Mouse (Mus musculus) liver, embryonic 12.5 days (tissue): ENCODE results near the gene Itga3. TPM values are rescaled to one million over a fixed set of nuclear protein-coding genes. Genes with fewer than 3 reads are reported as not detected.

ENCODE experiments used
- ATAC-seq: fragments of 200-750 bp; cut with Nextera tagmentation; 2 replicates; pipeline ENCODE4 v1.8.0; 2017; ENCODE audit warnings: moderate number of reproducible peaks, mild to moderate bottlenecking, moderate library complexity
- H3K27ac ChIP-seq: fragments of 300-500 bp; sonication (generic); 2 replicates; pipeline ENCODE4 v1.5.1; 2016; ENCODE audit warnings: mild to moderate bottlenecking
- H3K27me3 ChIP-seq: fragments of 300-500 bp; sonication (generic); replicated peaks from 2 replicates; pipeline ENCODE4 v1.6.1; 2016; ENCODE audit warnings: mild to moderate bottlenecking, moderate library complexity
- H3K36me3 ChIP-seq: fragments of 300-500 bp; sonication (generic); 2 replicates; pipeline ENCODE4 v1.6.1; 2016; ENCODE audit warnings: mild to moderate bottlenecking, moderate library complexity
- H3K4me1 ChIP-seq: fragments of 300-500 bp; sonication (generic); 2 replicates; pipeline ENCODE4 v1.6.1; 2016
- H3K4me2 ChIP-seq: fragments of 300-500 bp; sonication (generic); 2 replicates; pipeline ENCODE4 v1.6.1; 2016; ENCODE audit warnings: mild to moderate bottlenecking, moderate library complexity
- H3K4me3 ChIP-seq: fragments of 300-500 bp; sonication (generic); 2 replicates; pipeline ENCODE4 v1.5.1; 2016; ENCODE audit warnings: mild to moderate bottlenecking, moderate library complexity
- H3K9ac ChIP-seq: fragments of 300-500 bp; sonication (generic); 2 replicates; pipeline ENCODE4 v1.6.1; 2016; ENCODE audit warnings: mild to moderate bottlenecking, moderate library complexity
- H3K9me3 ChIP-seq: fragments of 300-500 bp; sonication (generic); replicated peaks from 2 replicates; pipeline ENCODE4 v1.6.1; 2016; ENCODE audit warnings: mild to moderate bottlenecking, moderate library complexity
- WGBS: fragments of 180-500 bp; shearing (Covaris S2); methylation state at CpG from one replicate; pipeline ENCODE4 v1.1.7; 2016; ENCODE audit not compliant: insufficient replicate concordance; 5-methylcytosine and 5-hydroxymethylcytosine counted together
- polyA plus RNA-seq: library from polyadenylated mRNA; unstranded; fragments of >200 nt; fragmentation: Nextera tagmentation; extraction: Ambion mirVana; gene quantifications from 2 replicates; pipeline ENCODE4 v1.2.1, GENCODE M21; 2016

Gene Itga3
- polyA plus RNA-seq, 1 experiment from 2014 or later, result 3.6 TPM

- peak overlapping the region; percentile 54 for H3K4me3 ChIP-seq
Measured at GRCm38 (mm10) chr11:94996984-94997383, 79.6 kb downstream of the Itga3 start.

GRCm38 (mm10) chr11:94996101-94996500, 80.5 kb downstream of the Itga3 start:
- H3K4me3 ChIP-seq, result peak overlapping the region; percentile 86; the same call in 1 of the 2 replicates
- H3K9me3 ChIP-seq, result no peaks in the 10 kb centered on the region
- H3K27ac ChIP-seq, result peak overlapping the region; percentile 90
- H3K36me3 ChIP-seq, result peaks cover 77% of the 10 kb centered on the region
- ATAC-seq, result no peak
- H3K4me1 ChIP-seq, result peaks cover 91% of the 10 kb centered on the region
- H3K4me2 ChIP-seq, result peak overlapping the region; percentile 94
- H3K27me3 ChIP-seq, result no peaks in the 10 kb centered on the region
- WGBS, result 77% methylated on average over 8 of the region's 8 CpGs
- H3K9ac ChIP-seq, result peak overlapping the region; percentile 95

More at GRCm38 (mm10) chr11:94996984-94997383, 79.6 kb downstream of the Itga3 start:
- Histone ChIP-seq H3K4me2 (peak overlapping the region; percentile 94), H3K9ac (peak overlapping the region; percentile 95), H3K27me3 (no peaks in the 10 kb centered on the region), H3K36me3 (peaks cover 85% of the 10 kb centered on the region), H3K4me1 (peaks cover 99% of the 10 kb centered on the region), H3K9me3 (no peaks in the 10 kb centered on the region), H3K27ac (peak overlapping the region; percentile 90)
- no peak for ATAC-seq
- 63% methylated on average over 6 of the region's 6 CpGs for WGBS

GRCm38 (mm10) chr11:94994947-94995772, 81.4 kb downstream of the Itga3 start:
- Histone ChIP-seq H3K4me1 (peaks cover 87% of the 10 kb centered on the region), H3K9me3 (no peaks in the 10 kb centered on the region), H3K36me3 (peaks cover 68% of the 10 kb centered on the region), H3K27ac (peak overlapping the region; percentile 90), H3K27me3 (no peaks in the 10 kb centered on the region), H3K9ac (peak overlapping the region; percentile 95), H3K4me2 (peak overlapping the region; percentile 94), H3K4me3 (peak overlapping the region; percentile 86)
- ATAC-seq, result no peak
- 56% methylated on average over 11 of the region's 11 CpGs for WGBS

Other genes with a start within 250 kb of the Itga3 start
- 135 and 153 TPM in 2 replicates for gene Col1a1, start 140.6 kb downstream of the Itga3 start, polyA plus RNA-seq
- not detected in 2 replicates for gene Hils1, start 109.2 kb downstream of the Itga3 start, polyA plus RNA-seq
- 0.17 TPM in 1 of 2 replicates, not detected in the other for gene Sgca, start 100.5 kb downstream of the Itga3 start, polyA plus RNA-seq
- gene Ppp1r9b, start 85.8 kb downstream of the Itga3 start, polyA plus RNA-seq, result 13.4 and 14.1 TPM in 2 replicates
- gene Samd14, start 66.9 kb downstream of the Itga3 start, polyA plus RNA-seq, result 53.8 and 56.7 TPM in 2 replicates
- 10.0 and 11.0 TPM in 2 replicates for gene Pdk2, start 35.4 kb downstream of the Itga3 start, polyA plus RNA-seq
- gene Dlx3, start 43.3 kb upstream of the Itga3 start, polyA plus RNA-seq, result 0.05 and 0.08 TPM in 2 replicates
- 0.06 TPM in 1 of 2 replicates, not detected in the other for gene Dlx4, start 69.5 kb upstream of the Itga3 start, polyA plus RNA-seq
- gene Tac4, start 184.7 kb upstream of the Itga3 start, polyA plus RNA-seq, result 0.10 TPM in 1 of 2 replicates, not detected in the other
- 48.1 and 49.5 TPM in 2 replicates for gene Kat7, start 233.4 kb upstream of the Itga3 start, polyA plus RNA-seq